Mouse (Mus musculus): Measurements from ENCODE around the gene Vars. TPM values are rescaled to one million over a fixed set of nuclear protein-coding genes. Genes with fewer than 3 reads are reported as not detected.

Vars gene
- total and polyA plus RNA-seq, 3 experiments = 90.3 to 280 (median 277) TPM

- Histone ChIP-seq H3K4me1 (ENCODE audit: control insufficient read depth in 1 of 2, insufficient read depth in 2 of 2) (peaks cover 10 to 19% of the 10 kb centered on the region in 2 experiments; a peak in 3 of 4 replicates), H3K9me3 (replicated peaks; ENCODE audit: low read length) (no peaks in the 10 kb centered on the region), H3K4me3 (replicated peaks in 1 of 3; ENCODE audit: low read depth in 2 of 3, low read length in 2 of 3, poor library complexity in 1 of 3) (peak overlapping the region in 1 of 3 experiments; percentile 98), H3K27me3 (replicated peaks) (no peaks in the 10 kb centered on the region), H3K79me2 (replicated peaks; ENCODE audit: control insufficient read depth, extremely low read depth, insufficient read depth, poor library complexity, severe bottlenecking) (peaks cover 19% of the 10 kb centered on the region), H3K4me2 (ENCODE audit: insufficient read depth, low read depth, poor library complexity, severe bottlenecking) (no peak overlapping the region), H3K9ac (ENCODE audit: insufficient read depth, low read depth) (peak overlapping the region; percentile 92; the same call in 1 of the 2 replicates), H3K36me3 (replicated peaks in 1 of 2; ENCODE audit: control insufficient read depth in 1 of 2, insufficient read depth in 1 of 2, low read length in 1 of 2) (peaks cover 15 to 29% of the 10 kb centered on the region in 2 experiments), H3K27ac (ENCODE audit: insufficient read depth, low read depth) (no peak overlapping the region)
- in situ Hi-C loops (cut with MboI; ENCODE audit: low pct_ligation_motif_present, low pct_unique_long_range_greater_than_20kb, low sequenced_read_pairs) (no loop called here), dilution Hi-C loops (cut with MboI; ENCODE audit: extremely low pct_ligation_motif_present, extremely low pct_unique_long_range_greater_than_20kb, low sequenced_read_pairs) (no loop called here)
- TF ChIP-seq CTCF (conservative IDR thresholded peaks at IDR 0.05 in 1 of 2, IDR thresholded peaks at IDR 0.05 in 1 of 2; ENCODE audit: low read depth in 2 of 2, low read length in 2 of 2) (peak in 1 of 2 experiments; percentile 12; a peak in 1 of 4 replicates), ZNF384 (IDR thresholded peaks at IDR 0.05; ENCODE audit: low read depth, low read length) (peak; percentile 52), EP300 (IDR thresholded peaks at IDR 0.05; ENCODE audit: low read length) (no peak)
- DNase-seq (ENCODE audit: extremely low read depth) = peak; percentile 49
Observed at GRCm38 (mm10) chr17:34953258-34953657, 47.5 kb upstream of the Vars start.

- dilution Hi-C loops (cut with MboI; ENCODE audit: extremely low pct_ligation_motif_present, extremely low pct_unique_long_range_greater_than_20kb, low sequenced_read_pairs) = no loop called here
- Histone ChIP-seq H3K4me3 (replicated peaks in 1 of 3; ENCODE audit: low read depth in 2 of 3, low read length in 2 of 3, poor library complexity in 1 of 3) (no peak overlapping the region), H3K79me2 (replicated peaks; ENCODE audit: control insufficient read depth, extremely low read depth, insufficient read depth, poor library complexity, severe bottlenecking) (peaks cover 19% of the 10 kb centered on the region), H3K27me3 (replicated peaks) (no peaks in the 10 kb centered on the region), H3K9me3 (replicated peaks; ENCODE audit: low read length) (no peaks in the 10 kb centered on the region), H3K36me3 (replicated peaks in 1 of 2; ENCODE audit: control insufficient read depth in 1 of 2, insufficient read depth in 1 of 2, low read length in 1 of 2) (peaks cover 15 to 25% of the 10 kb centered on the region in 2 experiments), H3K9ac (ENCODE audit: insufficient read depth, low read depth) (no peak overlapping the region), H3K27ac (ENCODE audit: insufficient read depth, low read depth) (no peak overlapping the region), H3K4me2 (ENCODE audit: insufficient read depth, low read depth, poor library complexity, severe bottlenecking) (no peak overlapping the region), H3K4me1 (ENCODE audit: control insufficient read depth in 1 of 2, insufficient read depth in 2 of 2) (peaks cover 10 to 19% of the 10 kb centered on the region in 2 experiments; a peak in 3 of 4 replicates)
- TF ChIP-seq SMC3 (IDR thresholded peaks at IDR 0.05; ENCODE audit: low read depth, low read length) (no peak), MXI1 (IDR thresholded peaks at IDR 0.05; ENCODE audit: low read depth, low read length) (no peak), POLR2AphosphoS2 (IDR thresholded peaks at IDR 0.05; ENCODE audit: low read depth, low read length) (no peak), NELFE (IDR thresholded peaks at IDR 0.05; ENCODE audit: low read depth, low read length) (no peak), MYC (IDR thresholded peaks at IDR 0.05; ENCODE audit: low read depth, low read length) (no peak), CHD1 (IDR thresholded peaks at IDR 0.05; ENCODE audit: low read depth, low read length) (no peak), ZKSCAN1 (IDR thresholded peaks at IDR 0.05; ENCODE audit: borderline replicate concordance, low read depth, low read length) (no peak), KAT2A (IDR thresholded peaks at IDR 0.05; ENCODE audit: insufficient replicate concordance, low read length) (no peak), GABPA (IDR thresholded peaks at IDR 0.05; ENCODE audit: insufficient replicate concordance, low read depth, low read length) (no peak)
- no peak for DNase-seq (ENCODE audit: extremely low read depth)
- in situ Hi-C loops (cut with MboI; ENCODE audit: low pct_ligation_motif_present, low pct_unique_long_range_greater_than_20kb, low sequenced_read_pairs) = no loop called here
Observed at GRCm38 (mm10) chr17:34953904-34954303, 46.9 kb upstream of the Vars start.

GRCm38 (mm10) chr17:34954831-34955230 lies 46.0 kb upstream of the Vars start:
- in situ Hi-C loops (cut with MboI; ENCODE audit: low pct_ligation_motif_present, low pct_unique_long_range_greater_than_20kb, low sequenced_read_pairs) = no loop called here
- H3K4me2 ChIP-seq (ENCODE audit: insufficient read depth, low read depth, poor library complexity, severe bottlenecking) = no peak overlapping the region
- H3K9me3 ChIP-seq (replicated peaks; ENCODE audit: low read length) = peaks cover 2% of the 10 kb centered on the region
- no peak overlapping the region for H3K9ac ChIP-seq (ENCODE audit: insufficient read depth, low read depth)
- no peak overlapping the region for H3K4me3 ChIP-seq (replicated peaks in 1 of 3; ENCODE audit: low read depth in 2 of 3, low read length in 2 of 3, poor library complexity in 1 of 3)
- peaks cover 6 to 17% of the 10 kb centered on the region in 2 experiments; a peak in 3 of 4 replicates for H3K4me1 ChIP-seq (ENCODE audit: control insufficient read depth in 1 of 2, insufficient read depth in 2 of 2)
- no peaks in the 10 kb centered on the region for H3K27me3 ChIP-seq (replicated peaks)
- dilution Hi-C loops (cut with MboI; ENCODE audit: extremely low pct_ligation_motif_present, extremely low pct_unique_long_range_greater_than_20kb, low sequenced_read_pairs) = no loop called here
- peaks cover 19% of the 10 kb centered on the region for H3K79me2 ChIP-seq (replicated peaks; ENCODE audit: control insufficient read depth, extremely low read depth, insufficient read depth, poor library complexity, severe bottlenecking)
- TF ChIP-seq RCOR1 (conservative IDR thresholded peaks at IDR 0.05; ENCODE audit: low read depth, low read length) = no peak
- TF ChIP-seq CHD2 (IDR thresholded peaks at IDR 0.05; ENCODE audit: low read length) = no peak
- no peak for TF ChIP-seq MAFK (IDR thresholded peaks at IDR 0.05; ENCODE audit: insufficient replicate concordance, low read length)
- TF ChIP-seq ZNF384 (IDR thresholded peaks at IDR 0.05; ENCODE audit: low read depth, low read length) = no peak
- TF ChIP-seq MAZ (IDR thresholded peaks at IDR 0.05; ENCODE audit: low read depth, low read length) = no peak
- no peak for TF ChIP-seq POLR2A (IDR thresholded peaks at IDR 0.05; ENCODE audit: low read depth, low read length)
- TF ChIP-seq E2F4 (IDR thresholded peaks at IDR 0.05; ENCODE audit: insufficient replicate concordance, low read depth, low read length) = no peak
- no peak for TF ChIP-seq ZC3H11A (IDR thresholded peaks at IDR 0.05; ENCODE audit: low read depth, low read length)
- no peak for TF ChIP-seq EP300 (IDR thresholded peaks at IDR 0.05; ENCODE audit: low read length)
- TF ChIP-seq BHLHE40 (IDR thresholded peaks at IDR 0.05; ENCODE audit: low read depth, low read length) = no peak
- peaks cover 10 to 20% of the 10 kb centered on the region in 2 experiments for H3K36me3 ChIP-seq (replicated peaks in 1 of 2; ENCODE audit: control insufficient read depth in 1 of 2, insufficient read depth in 1 of 2, low read length in 1 of 2)
- no peak overlapping the region for H3K27ac ChIP-seq (ENCODE audit: insufficient read depth, low read depth)
- DNase-seq (ENCODE audit: extremely low read depth) = no peak
